Mouse (Mus musculus): ENCODE data around the gene Cotl1.

The Cotl1 gene

DNA sequence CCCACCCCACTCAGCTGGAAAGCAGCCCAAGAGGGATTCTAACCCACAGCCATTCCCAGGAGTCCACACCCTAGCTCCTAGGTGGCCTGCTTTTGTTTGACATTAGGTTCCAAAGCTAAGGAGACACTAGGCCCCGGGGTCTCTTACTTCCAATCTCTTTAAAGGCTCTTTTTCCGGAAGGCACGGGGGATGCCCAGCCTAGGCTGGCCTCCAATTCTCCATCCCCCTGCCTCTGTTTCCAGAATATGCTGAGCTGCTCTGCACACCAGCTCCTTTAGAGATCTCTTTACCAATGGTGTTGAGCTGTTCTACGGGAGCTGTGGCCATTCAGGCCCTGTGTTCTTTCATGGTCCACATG lies 1.4 kb downstream of the Cotl1 start:
- in situ Hi-C loops (cut with MboI, MseI): no loop called here

GRCm38 (mm10) chr8:119838100-119838982 lies 2.0 kb downstream of the Cotl1 start:
- in situ Hi-C loops (cut with MboI, MseI): no loop called here

GRCm38 (mm10) chr8:119837553-119838071 lies 2.7 kb downstream of the Cotl1 start:
- in situ Hi-C loops (cut with MboI, MseI): no loop called here

DNA sequence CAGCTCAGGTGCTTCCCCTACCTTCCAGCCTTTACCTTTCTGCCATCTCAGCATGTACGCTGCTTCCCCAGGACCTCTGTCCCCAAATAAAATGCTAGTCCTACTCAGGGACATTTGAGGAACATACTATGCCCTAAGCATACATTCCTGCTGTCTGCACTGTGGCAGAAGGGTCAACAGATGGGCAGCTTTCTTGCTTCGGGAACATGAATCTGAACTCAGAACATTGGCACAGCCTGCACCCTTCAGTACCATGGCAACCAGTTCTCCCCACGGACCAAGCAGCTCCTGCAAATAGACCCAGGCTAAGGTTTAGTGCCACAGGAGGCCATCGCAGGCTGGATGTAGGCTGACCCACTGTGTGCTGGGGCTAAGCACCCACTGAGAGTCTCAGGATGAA lies 3.5 kb downstream of the Cotl1 start:
- in situ Hi-C loops (cut with MboI, MseI): no loop called here

- in situ Hi-C loops (cut with MboI, MseI): no loop called here
Observed at GRCm38 (mm10) chr8:119835270-119835669, 5.1 kb downstream of the Cotl1 start.

DNA sequence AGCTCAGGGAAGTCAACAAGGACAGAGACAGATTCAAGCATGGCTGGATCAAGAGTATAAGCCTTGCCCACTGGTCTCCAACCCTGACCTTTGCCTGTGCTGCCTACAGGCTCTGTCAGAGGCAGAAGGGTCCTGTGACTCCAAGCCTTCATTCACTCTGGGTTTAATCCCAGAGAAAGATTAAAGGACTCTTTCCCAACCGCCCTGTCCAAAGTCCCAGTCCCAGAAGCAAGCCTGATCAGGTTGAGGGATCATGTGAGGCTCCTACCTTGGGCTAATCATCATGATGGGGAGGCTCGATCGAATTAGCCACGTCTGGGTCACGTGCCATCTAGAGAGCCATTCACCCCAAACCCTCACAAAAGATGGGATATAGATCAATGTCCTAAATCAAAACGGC lies 5.7 kb downstream of the Cotl1 start:
- in situ Hi-C loops (cut with MboI, MseI): no loop called here

DNA sequence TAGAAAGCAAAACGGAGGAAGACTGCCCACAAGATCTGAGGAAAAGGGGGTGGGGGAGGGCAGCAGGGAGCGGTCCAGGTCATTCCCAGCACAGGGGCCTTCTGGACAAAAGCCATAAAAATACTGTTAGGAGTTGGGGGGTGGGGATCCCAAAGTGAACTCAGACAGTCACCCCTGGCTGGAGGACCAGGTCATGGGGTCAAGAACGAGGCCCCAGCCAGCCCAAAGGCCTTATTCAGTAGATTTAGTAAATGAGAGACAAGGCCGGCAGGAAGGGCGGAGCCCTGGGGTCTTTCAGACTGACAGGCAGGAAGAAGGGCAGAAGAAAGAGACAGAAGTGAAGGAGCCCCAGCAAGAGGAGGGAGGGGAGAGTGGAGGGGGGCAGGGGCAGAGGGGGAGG lies 7.4 kb downstream of the Cotl1 start:
- in situ Hi-C loops (cut with MboI, MseI): no loop called here

GRCm38 (mm10) chr8:119832101-119832617 lies 8.2 kb downstream of the Cotl1 start:
- in situ Hi-C loops (cut with MboI, MseI): no loop called here

GRCm38 (mm10) chr8:119831336-119831995 lies 8.9 kb downstream of the Cotl1 start:
- in situ Hi-C loops (cut with MboI, MseI): no loop called here

GRCm38 (mm10) chr8:119830589-119830988 lies 9.8 kb downstream of the Cotl1 start:
- in situ Hi-C loops (cut with MboI, MseI): no loop called here

GRCm38 (mm10) chr8:119829870-119830580 lies 10.3 kb downstream of the Cotl1 start:
- in situ Hi-C loops (cut with MboI, MseI): no loop called here

DNA sequence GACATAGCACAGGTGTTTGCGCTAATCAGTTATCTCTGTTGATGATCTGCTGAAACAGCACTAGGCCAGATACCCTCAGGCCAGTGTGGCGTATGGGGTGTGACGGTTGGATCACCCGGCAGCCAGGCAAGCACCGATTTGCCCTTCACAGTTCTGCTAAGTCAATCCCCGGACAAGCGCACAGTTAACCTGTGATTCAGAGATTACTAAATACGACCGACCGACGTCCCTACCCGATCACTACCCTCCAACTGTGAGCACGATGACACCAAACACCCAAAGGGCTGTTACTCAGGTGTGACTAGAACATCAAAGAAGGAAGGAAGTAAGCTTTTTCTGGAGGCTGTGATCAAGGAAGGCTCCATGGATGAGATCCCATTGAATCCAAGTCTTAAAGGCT lies 10.9 kb downstream of the Cotl1 start:
- in situ Hi-C loops (cut with MboI, MseI): no loop called here

- in situ Hi-C loops (cut with MboI, MseI): no loop called here
Observed at GRCm38 (mm10) chr8:119829015-119829414, 11.3 kb downstream of the Cotl1 start.

GRCm38 (mm10) chr8:119827721-119828153 lies 12.6 kb downstream of the Cotl1 start:
- in situ Hi-C loops (cut with MboI, MseI): no loop called here

DNA sequence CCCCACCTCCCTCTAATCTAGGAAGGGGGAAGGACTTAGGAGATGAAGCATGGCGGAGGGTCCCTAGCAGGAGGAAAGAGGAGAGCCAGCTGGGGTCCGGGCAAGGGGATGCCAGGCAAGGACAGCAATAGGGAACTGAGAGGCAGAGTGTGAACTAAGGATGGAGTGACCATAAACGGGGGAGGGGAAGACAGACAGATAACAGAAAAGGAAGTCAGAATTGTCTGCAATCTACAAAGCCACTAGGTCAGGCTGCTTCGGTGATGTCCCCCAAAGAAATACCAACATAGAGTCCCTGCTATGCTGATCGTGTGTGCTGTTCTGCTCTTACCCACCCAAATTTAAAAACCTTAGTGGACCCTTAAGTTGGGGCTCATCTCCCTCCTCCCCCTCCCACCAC lies 13.4 kb downstream of the Cotl1 start:
- in situ Hi-C loops (cut with MboI, MseI): no loop called here

DNA sequence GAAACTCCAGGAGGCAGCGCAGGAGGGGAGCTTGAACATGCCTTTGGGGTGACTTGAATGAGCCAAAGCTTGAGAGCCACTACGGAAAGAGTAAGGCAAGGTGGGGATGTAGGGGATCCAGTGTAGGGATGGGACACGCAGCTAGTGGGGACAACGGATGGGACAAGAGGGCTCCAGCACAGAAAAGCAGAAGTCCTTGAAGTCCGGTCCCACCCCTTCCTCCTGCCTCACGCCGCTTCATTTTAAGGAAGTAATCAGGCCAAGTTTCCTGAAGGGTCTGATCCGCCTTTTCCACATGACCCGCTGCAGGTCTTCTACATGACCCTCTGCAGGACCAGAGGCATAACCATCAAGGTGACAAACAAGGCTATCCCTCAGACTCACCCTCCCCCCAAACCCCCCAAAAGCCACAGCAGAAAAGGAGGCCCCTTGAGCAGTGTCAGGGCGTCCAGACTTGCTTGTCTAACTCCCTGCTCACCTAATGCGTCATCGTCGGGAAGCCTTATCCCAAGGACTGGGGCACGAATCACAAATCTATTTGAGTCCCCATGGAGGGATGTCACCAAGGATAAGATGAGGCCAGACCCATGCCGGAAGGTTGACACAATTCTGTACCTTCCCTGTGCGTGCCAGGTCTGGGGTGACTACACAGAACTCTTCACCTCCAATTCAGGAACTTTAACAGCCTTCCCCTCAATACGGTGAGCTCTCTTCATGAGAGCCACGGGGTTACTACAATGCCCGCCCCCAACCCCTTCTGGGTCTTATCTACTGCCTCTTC lies 14.2 kb downstream of the Cotl1 start:
- in situ Hi-C loops (cut with MboI, MseI): no loop called here

- in situ Hi-C loops (cut with MboI, MseI): no loop called here
Observed at GRCm38 (mm10) chr8:119824809-119825273, 15.5 kb downstream of the Cotl1 start.

- in situ Hi-C loops (cut with MboI, MseI): no loop called here
Observed at GRCm38 (mm10) chr8:119824100-119824499, 16.2 kb downstream of the Cotl1 start.

- in situ Hi-C loops (cut with MboI, MseI): no loop called here
Observed at GRCm38 (mm10) chr8:119823278-119823677, 17.1 kb downstream of the Cotl1 start.

- in situ Hi-C loops (cut with MboI, MseI): no loop called here
Observed at GRCm38 (mm10) chr8:119821691-119822090, 18.7 kb downstream of the Cotl1 start.

DNA sequence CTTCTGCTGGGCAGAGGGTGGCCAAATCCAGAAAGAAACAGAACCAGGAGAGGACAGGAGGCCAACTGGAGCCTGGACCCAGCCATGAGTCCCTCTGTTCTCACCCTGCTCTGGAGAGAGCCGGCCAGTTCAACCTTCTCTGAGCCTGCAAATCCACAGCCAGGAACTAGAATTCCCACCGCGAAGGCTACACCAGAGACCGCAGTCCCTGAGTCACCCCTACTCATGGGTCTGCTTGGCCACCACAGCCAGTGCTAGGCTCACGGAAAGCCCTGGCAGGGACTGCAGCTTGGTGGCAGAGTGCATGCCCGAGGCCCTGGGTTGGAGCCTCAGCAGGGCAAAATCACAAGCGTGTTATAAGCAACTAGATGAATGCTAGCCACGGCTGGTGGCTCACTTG lies 20.4 kb downstream of the Cotl1 start:
- in situ Hi-C loops (cut with MboI, MseI): no loop called here

Measured in T-helper 2 cell (primary cell).